Mouse (Mus musculus) embryonic facial prominence, embryonic 12.5 days (tissue): ENCODE data around the gene Golga2. TPM values are rescaled to one million over a fixed set of nuclear protein-coding genes. Genes with fewer than 3 reads are reported as not detected.

Source experiments
- ATAC-seq: fragments of 200-750 bp; cut with Nextera tagmentation; 2 replicates; pipeline ENCODE4 v1.8.0; 2017; ENCODE audit not compliant: insufficient number of reproducible peaks, insufficient read depth, low FRiP score, low TSS enrichment
- H3K27ac ChIP-seq: fragments of 300-500 bp; sonication (generic); 2 replicates; pipeline ENCODE4 v1.5.1; 2016; ENCODE audit warnings: mild to moderate bottlenecking
- H3K27me3 ChIP-seq: fragments of 300-500 bp; sonication (generic); 2 replicates; pipeline ENCODE4 v1.6.1; 2016; ENCODE audit warnings: mild to moderate bottlenecking, moderate library complexity
- H3K36me3 ChIP-seq: fragments of 300-500 bp; sonication (generic); 2 replicates; pipeline ENCODE4 v1.6.1; 2016; ENCODE audit warnings: mild to moderate bottlenecking
- H3K4me1 ChIP-seq: fragments of 300-500 bp; sonication (generic); 2 replicates; pipeline ENCODE4 v1.6.1; 2016
- H3K4me2 ChIP-seq: fragments of 300-500 bp; sonication (generic); replicated peaks from 2 replicates; pipeline ENCODE4 v1.6.1; 2016; ENCODE audit warnings: mild to moderate bottlenecking, moderate library complexity
- H3K4me3 ChIP-seq: fragments of 300-500 bp; sonication (generic); 2 replicates; pipeline ENCODE4 v1.5.1; 2016; ENCODE audit warnings: mild to moderate bottlenecking
- H3K9ac ChIP-seq: fragments of 300-500 bp; sonication (generic); 2 replicates; pipeline ENCODE4 v1.6.1; 2016; ENCODE audit warnings: mild to moderate bottlenecking, moderate library complexity
- H3K9me3 ChIP-seq: fragments of 300-500 bp; sonication (generic); 2 replicates; pipeline ENCODE4 v1.6.1; 2016; ENCODE audit warnings: mild to moderate bottlenecking, moderate library complexity
- WGBS: fragments of 180-500 bp; shearing (Covaris S2); methylation state at CpG from one replicate; pipeline ENCODE4 v1.1.7; 2016; 5-methylcytosine and 5-hydroxymethylcytosine counted together
- polyA plus RNA-seq: library from polyadenylated mRNA; unstranded; fragments of >200 nt; fragmentation: Nextera tagmentation; extraction: Ambion mirVana; gene quantifications from 2 replicates; pipeline ENCODE4 v1.2.1, GENCODE M21; 2016

The Golga2 gene
- polyA plus RNA-seq, 1 experiment from 2014 or later: 27.4 TPM

DNA sequence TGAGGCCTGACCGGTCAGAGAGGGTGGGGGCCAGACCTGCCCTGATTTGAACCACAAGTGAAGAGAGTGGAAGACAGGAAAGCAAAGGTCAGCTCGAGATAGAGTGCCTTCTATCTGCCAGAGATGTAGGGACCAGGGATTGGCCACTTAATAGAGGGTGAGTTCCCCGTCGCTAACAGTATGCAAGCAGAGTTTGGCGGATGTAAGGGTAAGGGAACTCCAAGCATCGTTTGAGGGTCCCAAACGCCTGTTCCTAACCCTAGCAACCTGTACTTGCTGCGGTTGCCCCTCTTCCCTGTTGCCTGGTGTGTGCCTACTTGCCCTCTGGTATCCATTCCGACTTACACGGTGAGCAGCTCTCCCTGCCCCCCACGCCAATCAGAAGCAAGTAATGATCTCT, 33.5 kb downstream of the Golga2 start:
- 46% methylated on average over 11 of the region's 11 CpGs for WGBS
- no peak overlapping the region for H3K4me3 ChIP-seq
- peaks cover 51% of the 10 kb centered on the region for H3K4me1 ChIP-seq
- ATAC-seq: no peak
- no peak overlapping the region for H3K9ac ChIP-seq
- H3K36me3 ChIP-seq: peaks cover 18% of the 10 kb centered on the region; the same call in 1 of the 2 replicates
- H3K27me3 ChIP-seq: no peaks in the 10 kb centered on the region
- peak overlapping the region; percentile 99 for H3K27ac ChIP-seq
- no peak overlapping the region for H3K4me2 ChIP-seq
- H3K9me3 ChIP-seq: no peaks in the 10 kb centered on the region

DNA sequence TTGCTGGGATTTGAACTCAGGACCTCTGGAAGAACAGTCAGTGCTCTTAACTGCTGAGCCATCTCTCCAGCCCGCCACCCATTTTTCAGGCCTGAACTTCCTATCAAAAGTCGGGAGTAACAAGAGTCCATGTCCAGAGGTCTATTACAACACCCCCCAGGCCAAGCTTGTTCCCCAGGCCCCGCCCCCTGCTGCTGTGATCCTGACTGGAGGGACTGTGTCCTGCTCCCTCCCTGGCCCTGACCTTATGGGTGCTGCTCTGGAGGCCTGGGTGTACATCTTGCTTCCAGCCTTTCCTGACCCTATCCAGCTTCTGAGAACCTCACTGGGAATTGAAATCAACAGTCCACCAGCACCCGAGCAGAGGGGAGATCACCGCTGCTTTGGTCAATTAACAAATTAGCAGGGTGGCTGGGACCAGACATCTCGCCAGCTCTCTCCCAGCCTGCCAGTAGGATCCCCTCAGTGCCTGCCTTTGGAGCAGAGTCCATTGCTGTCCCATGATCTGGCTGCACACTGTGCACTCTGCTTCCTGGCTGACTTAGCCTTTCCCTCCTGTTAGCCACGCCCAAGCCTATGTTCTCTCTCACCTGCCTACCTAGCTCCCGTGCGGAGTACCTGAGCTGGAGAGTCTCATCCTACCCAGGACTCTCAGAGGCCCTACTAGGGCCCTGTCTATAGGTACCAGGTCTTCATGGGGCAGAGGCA, 34.6 kb downstream of the Golga2 start:
- H3K9me3 ChIP-seq: no peaks in the 10 kb centered on the region
- no peak overlapping the region for H3K9ac ChIP-seq
- 65% methylated on average over 9 of the region's 9 CpGs for WGBS
- peak overlapping the region; percentile 71 for H3K27ac ChIP-seq
- peaks cover 18% of the 10 kb centered on the region; the same call in 1 of the 2 replicates for H3K36me3 ChIP-seq
- ATAC-seq: no peak
- no peaks in the 10 kb centered on the region for H3K27me3 ChIP-seq
- H3K4me3 ChIP-seq: no peak overlapping the region
- H3K4me2 ChIP-seq: no peak overlapping the region
- peaks cover 46% of the 10 kb centered on the region for H3K4me1 ChIP-seq

DNA sequence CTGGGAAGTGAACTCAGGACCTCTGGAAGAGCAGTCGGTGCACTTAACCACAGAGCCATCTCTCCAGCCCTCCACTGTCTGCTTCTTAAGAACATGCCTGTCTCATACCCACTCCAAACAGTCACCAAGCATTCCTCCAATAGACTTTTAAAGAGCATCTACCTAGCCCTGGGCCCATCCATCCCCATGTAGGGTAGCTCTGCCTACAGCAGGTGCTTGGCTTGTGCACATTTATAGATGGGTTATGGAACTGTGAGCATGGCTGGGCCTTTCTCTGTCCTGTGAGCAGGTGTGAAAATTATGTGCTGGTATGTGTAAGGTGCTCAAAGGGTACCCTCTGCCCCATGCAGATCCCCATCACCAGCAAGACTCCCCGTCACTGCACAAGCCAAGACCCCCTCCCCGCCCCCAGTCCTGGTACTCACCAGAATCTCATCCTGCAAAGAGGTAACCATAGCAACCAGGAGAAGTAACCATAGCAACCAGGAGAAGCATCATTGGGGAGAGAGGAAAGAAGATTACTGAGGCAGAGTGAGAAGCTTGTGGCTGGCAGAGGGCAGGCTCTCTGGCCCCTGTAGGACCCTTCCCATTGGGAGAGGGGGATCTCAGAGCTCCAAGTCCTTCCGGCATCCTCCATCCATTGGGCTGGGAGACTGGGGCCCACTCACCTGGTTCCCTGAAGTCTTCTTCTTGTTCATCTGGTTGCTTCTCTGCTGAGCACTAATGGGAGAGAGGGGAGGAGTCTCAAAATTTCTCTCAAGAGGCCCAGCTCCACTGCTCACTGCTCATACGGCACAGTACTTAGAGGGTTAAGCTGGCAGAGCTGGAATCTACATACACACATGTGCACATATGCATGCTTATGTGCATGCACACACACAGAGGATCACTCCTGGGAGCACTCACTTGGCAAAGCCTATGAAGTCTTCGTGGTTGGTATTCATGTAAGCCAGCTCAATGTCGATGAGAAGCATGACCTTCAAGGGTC, 35.9 kb downstream of the Golga2 start:
- Histone ChIP-seq H3K4me3 (no peak overlapping the region), H3K9ac (no peak overlapping the region), H3K4me2 (no peak overlapping the region), H3K4me1 (peaks cover 40% of the 10 kb centered on the region), H3K27me3 (no peaks in the 10 kb centered on the region), H3K27ac (peak overlapping the region; percentile 71; the same call in 1 of the 2 replicates), H3K9me3 (no peaks in the 10 kb centered on the region), H3K36me3 (peaks cover 18% of the 10 kb centered on the region; the same call in 1 of the 2 replicates)
- no peak for ATAC-seq
- 79% methylated on average over 7 of the region's 7 CpGs for WGBS

DNA sequence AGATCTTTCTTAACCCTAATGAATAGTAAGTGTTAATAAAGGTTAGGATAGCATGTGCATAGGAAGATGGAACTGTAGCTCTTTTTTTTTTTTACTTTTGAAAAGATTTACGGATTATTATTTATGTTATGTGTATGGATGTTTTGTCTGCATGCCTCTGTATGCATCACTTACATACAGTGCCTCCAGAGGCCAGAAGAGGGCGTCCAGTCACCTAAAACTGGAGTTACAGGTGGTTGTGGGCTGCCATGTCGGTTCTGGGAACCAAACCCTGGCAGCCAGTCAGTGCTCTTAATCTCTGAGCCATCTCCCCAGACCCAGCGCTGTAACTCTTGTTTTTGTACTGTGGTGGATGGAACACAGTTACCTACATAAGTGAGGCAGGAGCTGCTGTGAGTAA, 37.1 kb downstream of the Golga2 start:
- Histone ChIP-seq H3K36me3 (peaks cover 18% of the 10 kb centered on the region; the same call in 1 of the 2 replicates), H3K4me3 (no peak overlapping the region), H3K9ac (no peak overlapping the region), H3K27ac (no peak overlapping the region), H3K27me3 (no peaks in the 10 kb centered on the region), H3K4me1 (peaks cover 48% of the 10 kb centered on the region), H3K9me3 (no peaks in the 10 kb centered on the region), H3K4me2 (no peak overlapping the region)
- WGBS: 64% methylated on average over 4 of the region's 4 CpGs
- ATAC-seq: no peak

DNA sequence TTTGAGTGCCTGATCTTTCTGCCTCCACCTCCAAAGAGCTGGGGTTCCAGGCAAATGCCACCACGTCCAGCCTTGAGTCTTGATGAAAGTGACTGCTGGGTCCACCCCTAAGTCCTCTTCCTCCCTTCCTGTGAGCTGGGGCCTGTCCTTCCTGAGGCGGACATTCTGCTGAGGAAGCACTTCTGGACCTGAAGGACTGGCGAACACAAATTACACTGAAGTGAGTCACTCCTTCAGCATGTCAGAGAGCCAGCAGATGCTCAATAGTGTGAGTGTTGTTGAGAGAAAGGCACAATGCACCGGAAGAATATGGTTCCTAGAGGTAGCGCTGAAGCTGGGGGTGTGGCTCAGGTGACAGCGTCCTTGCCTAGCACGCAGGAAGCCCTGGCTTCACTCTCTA, 38.2 kb downstream of the Golga2 start:
- Histone ChIP-seq H3K4me1 (peaks cover 47% of the 10 kb centered on the region), H3K4me2 (no peak overlapping the region), H3K27ac (peak overlapping the region; percentile 65), H3K9ac (no peak overlapping the region), H3K36me3 (peaks cover 18% of the 10 kb centered on the region; the same call in 1 of the 2 replicates), H3K27me3 (no peaks in the 10 kb centered on the region), H3K4me3 (no peak overlapping the region), H3K9me3 (no peaks in the 10 kb centered on the region)
- no peak for ATAC-seq
- 54% methylated on average over 7 of the region's 7 CpGs for WGBS

DNA sequence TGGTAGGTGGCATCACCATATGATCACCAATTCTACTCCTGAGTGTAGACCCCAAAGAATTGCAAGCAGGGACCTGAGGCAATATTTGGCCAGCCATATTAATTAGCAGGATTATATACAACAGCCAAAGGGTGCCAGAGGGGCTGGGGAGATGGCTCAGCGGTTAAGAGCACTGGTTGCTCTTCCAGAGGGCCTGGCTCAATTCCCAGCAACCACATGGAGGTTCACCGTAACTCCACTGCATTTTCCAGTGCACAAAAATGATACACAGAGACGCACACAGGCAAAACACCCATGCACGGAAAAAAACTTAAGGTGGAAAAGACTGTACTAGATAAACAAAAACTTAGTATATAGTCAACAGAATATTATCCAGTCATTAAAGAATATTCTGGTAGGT, 40.0 kb downstream of the Golga2 start:
- ATAC-seq: no peak

DNA sequence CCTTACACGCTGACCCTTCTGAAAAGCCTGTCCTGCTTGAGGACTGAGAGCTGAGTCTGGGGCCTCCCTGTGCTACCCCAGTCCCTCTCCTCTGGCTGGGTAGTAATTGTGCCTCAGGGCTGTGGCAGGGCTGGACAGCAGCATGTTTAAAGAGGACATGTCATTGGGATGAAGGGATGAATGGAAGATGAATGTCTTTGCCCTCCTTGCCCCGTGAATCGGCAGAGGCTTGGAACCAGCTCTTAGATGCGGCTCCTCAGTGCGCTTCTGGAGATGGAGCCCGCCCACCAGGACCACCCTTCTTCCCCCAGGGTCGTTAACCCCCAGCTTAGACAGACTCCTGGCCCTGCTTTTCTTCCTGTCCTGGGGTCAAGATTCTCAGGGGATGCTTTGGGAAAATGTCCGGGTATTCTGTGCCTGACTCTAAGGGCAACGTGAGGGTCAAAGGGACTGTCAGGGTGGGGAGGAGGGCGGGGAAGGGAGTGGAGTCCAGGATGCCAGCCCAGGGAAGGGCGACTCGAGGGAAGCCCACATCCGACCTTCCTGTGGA, 41.8 kb downstream of the Golga2 start:
- Histone ChIP-seq H3K36me3 (peaks cover 33% of the 10 kb centered on the region), H3K4me2 (no peak overlapping the region), H3K4me1 (peaks cover 38% of the 10 kb centered on the region), H3K27me3 (no peaks in the 10 kb centered on the region), H3K9me3 (no peaks in the 10 kb centered on the region), H3K27ac (peak overlapping the region; percentile 91), H3K4me3 (no peak overlapping the region), H3K9ac (no peak overlapping the region)
- WGBS: 24% methylated on average over 13 of the region's 13 CpGs
- ATAC-seq: 0 out of 2 replicates have a peak, but pooled peaks have one; percentile 22

More for the DNA sequence above, 40.0 kb downstream of the Golga2 start:
- H3K4me3 ChIP-seq: no peak overlapping the region
- no peak overlapping the region for H3K4me2 ChIP-seq
- no peaks in the 10 kb centered on the region for H3K9me3 ChIP-seq
- no peak overlapping the region for H3K27ac ChIP-seq
- 81% methylated on average over 4 of the region's 4 CpGs for WGBS
- H3K27me3 ChIP-seq: no peaks in the 10 kb centered on the region
- peaks cover 27% of the 10 kb centered on the region for H3K36me3 ChIP-seq
- H3K4me1 ChIP-seq: peaks cover 38% of the 10 kb centered on the region
- H3K9ac ChIP-seq: no peak overlapping the region

DNA sequence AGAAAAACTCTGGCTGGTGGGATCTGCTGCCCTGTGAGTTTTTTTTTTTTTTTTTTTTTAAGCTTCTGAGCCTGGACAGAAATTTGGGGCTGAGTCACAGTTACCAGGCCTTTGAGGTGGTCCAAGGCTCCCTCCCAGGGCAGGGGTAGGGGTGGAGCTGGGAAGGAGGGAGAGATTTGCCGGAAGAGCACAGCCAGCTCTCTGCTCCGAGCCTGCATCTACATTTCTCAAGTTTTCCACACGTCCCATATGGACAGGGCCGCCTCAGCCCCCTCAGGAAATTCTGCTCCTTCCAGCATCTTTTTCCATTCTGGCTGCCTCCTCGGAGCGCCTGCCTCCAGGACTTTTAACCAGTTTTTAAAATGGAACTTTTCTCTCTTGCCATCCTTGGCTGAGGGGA, 42.3 kb downstream of the Golga2 start:
- Histone ChIP-seq H3K27ac (peak overlapping the region; percentile 91), H3K4me1 (peaks cover 38% of the 10 kb centered on the region), H3K27me3 (no peaks in the 10 kb centered on the region), H3K9ac (0 out of 2 replicates have a peak overlapping the region, but pooled peaks have one; percentile 15), H3K36me3 (peaks cover 36% of the 10 kb centered on the region), H3K9me3 (no peaks in the 10 kb centered on the region), H3K4me3 (no peak overlapping the region), H3K4me2 (no peak overlapping the region)
- peak; percentile 50; the same call in 1 of the 2 replicates for ATAC-seq
- WGBS: 22% methylated on average over 6 of the region's 6 CpGs

DNA sequence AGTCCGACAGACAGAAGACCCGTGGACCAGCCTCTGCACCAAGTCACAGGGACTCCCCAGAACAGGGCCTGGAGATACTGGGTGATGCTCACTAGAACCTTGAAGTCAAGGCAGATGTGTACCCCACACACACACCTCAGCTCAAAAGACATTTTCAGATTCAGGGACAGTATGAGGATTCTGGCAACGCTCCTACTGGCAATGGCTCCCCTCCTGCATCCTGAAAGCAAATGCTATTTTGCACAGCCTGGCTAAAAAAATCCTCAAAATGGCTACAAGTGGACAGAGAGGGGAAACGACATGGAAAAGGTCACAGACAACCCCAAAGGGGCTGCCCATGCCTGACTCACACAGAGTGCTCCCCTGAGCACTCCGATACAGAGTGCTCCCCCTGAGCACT, 45.0 kb downstream of the Golga2 start:
- 88% methylated on average over 5 of the region's 5 CpGs for WGBS
- ATAC-seq: no peak
- peaks cover 57% of the 10 kb centered on the region for H3K36me3 ChIP-seq
- no peaks in the 10 kb centered on the region for H3K27me3 ChIP-seq
- no peak overlapping the region for H3K4me3 ChIP-seq
- no peak overlapping the region for H3K4me2 ChIP-seq
- H3K27ac ChIP-seq: no peak overlapping the region
- H3K9me3 ChIP-seq: no peaks in the 10 kb centered on the region
- peaks cover 26% of the 10 kb centered on the region for H3K4me1 ChIP-seq
- no peak overlapping the region for H3K9ac ChIP-seq

DNA sequence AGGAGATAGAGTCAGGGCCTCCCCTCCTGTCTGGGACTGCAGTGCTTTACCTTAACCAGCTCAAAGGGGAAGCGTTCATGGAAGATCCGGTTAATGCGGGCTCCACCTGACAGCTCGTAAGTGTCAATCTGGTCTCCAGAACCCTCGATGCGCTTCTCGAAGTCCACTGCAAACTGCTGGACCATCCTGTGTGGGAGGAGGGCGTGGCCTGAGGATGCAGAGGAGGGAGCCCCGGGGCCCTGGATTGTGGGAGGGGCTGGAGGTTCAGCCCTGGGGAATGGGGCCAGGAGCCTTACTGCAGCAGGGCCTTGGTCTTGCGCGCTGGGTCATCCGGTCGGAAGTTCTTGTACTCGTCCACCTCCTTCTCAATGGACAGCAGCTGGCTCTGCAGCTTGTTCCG, 48.7 kb downstream of the Golga2 start:
- H3K4me3 ChIP-seq: no peak overlapping the region
- no peak for ATAC-seq
- H3K27ac ChIP-seq: no peak overlapping the region
- WGBS: 53% methylated on average over 15 of the region's 15 CpGs
- no peaks in the 10 kb centered on the region for H3K9me3 ChIP-seq
- no peak overlapping the region for H3K4me2 ChIP-seq
- no peak overlapping the region for H3K9ac ChIP-seq
- H3K36me3 ChIP-seq: peaks cover 85% of the 10 kb centered on the region
- H3K27me3 ChIP-seq: no peaks in the 10 kb centered on the region
- no peaks in the 10 kb centered on the region for H3K4me1 ChIP-seq

DNA sequence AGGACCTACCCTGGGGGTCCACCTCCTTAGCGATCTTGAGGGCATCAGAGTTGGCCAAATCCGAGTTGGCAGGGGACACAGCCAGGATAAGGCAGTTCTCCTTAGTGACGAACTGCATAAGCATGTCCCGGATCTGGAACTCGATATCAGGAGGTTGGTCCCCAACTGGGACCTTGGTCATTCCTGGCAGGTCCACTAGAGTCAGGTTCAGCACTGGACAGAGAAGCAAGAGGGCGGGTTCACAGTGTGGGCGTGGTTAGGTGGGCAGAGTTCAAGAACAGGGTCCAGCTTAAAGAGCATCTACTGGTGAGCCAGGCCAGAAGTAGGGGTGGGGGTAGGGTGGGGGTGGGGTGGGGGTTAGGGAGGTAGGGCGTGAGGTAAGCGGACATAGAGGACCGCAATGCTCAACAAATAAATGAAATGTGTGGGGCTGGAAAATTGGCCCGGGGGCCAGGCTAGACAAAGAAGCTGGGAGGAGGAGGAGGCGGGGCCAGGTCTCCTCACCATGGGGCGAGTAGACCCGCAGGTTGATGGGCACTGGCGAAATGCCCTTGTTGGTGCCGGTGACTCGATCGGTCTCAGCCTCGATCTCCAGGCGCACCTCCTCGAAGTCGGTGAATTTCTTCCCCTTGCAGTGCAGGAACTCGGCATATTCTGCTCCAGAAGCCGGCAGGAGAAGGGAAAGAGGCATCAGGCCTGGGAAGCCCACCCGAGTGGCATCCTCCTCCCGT, 52.9 kb downstream of the Golga2 start:
- no peak overlapping the region for H3K4me3 ChIP-seq
- no peaks in the 10 kb centered on the region for H3K4me1 ChIP-seq
- H3K27me3 ChIP-seq: no peaks in the 10 kb centered on the region
- ATAC-seq: no peak
- peaks cover 58% of the 10 kb centered on the region for H3K36me3 ChIP-seq
- H3K9me3 ChIP-seq: no peaks in the 10 kb centered on the region
- no peak overlapping the region for H3K27ac ChIP-seq
- H3K4me2 ChIP-seq: no peak overlapping the region
- no peak overlapping the region for H3K9ac ChIP-seq
- 49% methylated on average over 26 of the region's 26 CpGs for WGBS
